Mouse (Mus musculus) heart, postnatal 0 days (tissue): ENCODE data around the gene Tpx2.

Experiments
- CTCF ChIP-seq: IDR thresholded peaks from 2 replicates; pipeline ENCODE4 v1.5.1; 2016; ENCODE audit warnings: antibody characterized with exemption, control low read depth, low read depth
- EP300 ChIP-seq: IDR thresholded peaks from 2 replicates; pipeline ENCODE4 v1.6.1; 2016; ENCODE audit warnings: antibody characterized with exemption, low read depth

GRCm38 (mm10) chr2:152815879-152816656, 31.7 kb upstream of the Tpx2 start:
- no peak for TF ChIP-seq CTCF
- TF ChIP-seq EP300, result no peak
